Mouse (Mus musculus) right cerebral cortex, postnatal 14 days (tissue): ENCODE measurements around the gene Kcng1.

Experiments used
- DNase-seq: peaks from one replicate; pipeline ENCODE4 v3.0.0; 2022

Gene Kcng1

GRCm38 (mm10) chr2:168259046-168259445, 22.5 kb downstream of the Kcng1 start:
- no peak for DNase-seq

GRCm38 (mm10) chr2:168257188-168257587, 24.3 kb downstream of the Kcng1 start:
- DNase-seq: no peak

- no peak for DNase-seq
Observed at GRCm38 (mm10) chr2:168256506-168256905, 25.0 kb downstream of the Kcng1 start.

- peak; percentile 35 for DNase-seq
Observed at GRCm38 (mm10) chr2:168253822-168254221, 27.7 kb downstream of the Kcng1 start.

GRCm38 (mm10) chr2:168252639-168253292, 28.8 kb downstream of the Kcng1 start:
- peak; percentile 40 for DNase-seq

- DNase-seq: peak; percentile 88
Observed at GRCm38 (mm10) chr2:168250270-168250669, 31.3 kb downstream of the Kcng1 start.

- peak; percentile 32 for DNase-seq
Observed at GRCm38 (mm10) chr2:168248856-168249245, 32.7 kb downstream of the Kcng1 start.

GRCm38 (mm10) chr2:168248167-168248855, 33.2 kb downstream of the Kcng1 start:
- DNase-seq: no peak

- no peak for DNase-seq
Observed at GRCm38 (mm10) chr2:168245571-168245970, 36.0 kb downstream of the Kcng1 start.

- no peak for DNase-seq
Observed at GRCm38 (mm10) chr2:168243278-168243677, 38.3 kb downstream of the Kcng1 start.

- DNase-seq: no peak
Observed at GRCm38 (mm10) chr2:168242841-168243240, 38.7 kb downstream of the Kcng1 start.

- no peak for DNase-seq
Observed at GRCm38 (mm10) chr2:168238335-168238734, 43.2 kb downstream of the Kcng1 start.

- DNase-seq: no peak
Observed at GRCm38 (mm10) chr2:168233286-168233685, 48.2 kb downstream of the Kcng1 start.

GRCm38 (mm10) chr2:168231471-168231829, 50.1 kb downstream of the Kcng1 start:
- no peak for DNase-seq

- DNase-seq: peak; percentile 54
Observed at GRCm38 (mm10) chr2:168230773-168231470, 50.6 kb downstream of the Kcng1 start.

GRCm38 (mm10) chr2:168230026-168230728, 51.4 kb downstream of the Kcng1 start, which contains the start of the genes Gm20716, Dpm1 and Mocs3:
TSS of gene Gm20716 (minus strand) at chr2:168230364.
TSS of gene Dpm1 (minus strand) at chr2:168230591.
TSS of gene Mocs3 (plus strand) at chr2:168230622.
- peak; percentile 87 for DNase-seq

GRCm38 (mm10) chr2:168229116-168230025, 52.2 kb downstream of the Kcng1 start:
- DNase-seq: peak; percentile 32

- no peak for DNase-seq
Observed at GRCm38 (mm10) chr2:168223326-168223725, 58.2 kb downstream of the Kcng1 start.

GRCm38 (mm10) chr2:168213788-168214397, 67.6 kb downstream of the Kcng1 start:
- DNase-seq: no peak
